Mouse (Mus musculus) lung, postnatal 36 days (tissue): ENCODE data around the gene 1810065E05Rik.

ENCODE experiments used
- DNase-seq: peaks from one replicate; pipeline ENCODE4 v3.0.0; 2022; ENCODE audit warnings: mixed read lengths

The 1810065E05Rik gene

DNA sequence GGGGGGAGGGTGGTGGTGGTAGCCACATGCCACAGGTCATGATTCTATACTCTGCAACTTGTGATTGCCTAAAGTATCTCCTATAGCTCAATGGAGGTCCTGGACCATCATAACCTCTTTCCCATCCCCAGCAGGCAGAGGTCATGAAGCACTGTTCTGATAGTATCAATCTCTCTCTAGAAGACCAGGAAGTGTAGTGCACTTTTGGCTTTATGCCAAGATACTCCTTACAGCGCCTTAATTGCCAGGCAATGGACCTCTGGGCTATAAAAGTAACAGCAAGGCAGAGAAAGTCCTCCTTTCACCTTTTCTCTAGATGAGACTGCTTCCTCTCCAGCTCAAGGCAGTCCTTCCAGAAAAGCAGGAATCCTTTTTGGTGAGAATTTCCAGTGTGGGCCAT, at the start of gene 1810065E05Rik:
1810065E05Rik (plus strand) TSS at position 297 of the 400 bp plus-strand sequence.
- DNase-seq: no peak

DNA sequence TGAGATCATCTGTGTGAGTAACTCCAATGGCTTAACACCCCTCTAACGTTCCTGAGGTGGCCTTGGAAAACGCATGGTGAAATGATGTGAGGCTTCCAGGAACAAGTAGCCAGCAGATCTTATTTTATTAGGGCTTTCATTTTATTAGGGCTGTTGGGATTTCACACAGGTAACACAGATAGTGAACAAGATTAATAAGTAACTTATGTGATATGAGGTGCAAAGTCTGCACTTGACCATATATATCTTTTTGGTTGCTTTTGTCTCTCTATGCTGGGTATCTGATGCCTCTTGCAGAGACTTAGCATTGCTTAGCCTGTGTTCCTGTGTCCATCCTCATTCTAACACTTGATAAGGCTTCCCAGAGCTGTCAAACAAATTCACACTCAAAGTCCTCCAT, 43.6 kb upstream of the 1810065E05Rik start:
- no peak for DNase-seq

DNA sequence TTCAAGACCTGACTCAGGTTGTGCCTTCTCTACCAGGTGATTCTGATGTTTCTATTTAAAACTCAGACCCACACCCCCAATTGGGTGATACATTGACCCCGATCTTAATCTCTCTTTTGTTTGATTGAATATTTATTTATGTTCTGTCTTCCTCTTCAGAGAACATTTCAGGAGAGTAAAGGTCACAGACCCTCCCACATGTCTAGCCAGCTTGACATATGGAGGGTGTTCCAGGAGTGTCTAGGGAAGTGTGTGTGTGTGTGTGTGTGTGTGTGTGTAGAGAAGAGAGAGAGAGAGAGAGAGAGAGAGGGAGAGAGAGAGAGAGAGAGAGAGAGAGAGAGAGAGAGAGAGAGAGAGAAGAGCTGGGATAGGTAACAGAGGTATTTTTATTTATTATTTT, 43.2 kb upstream of the 1810065E05Rik start:
- no peak for DNase-seq

DNA sequence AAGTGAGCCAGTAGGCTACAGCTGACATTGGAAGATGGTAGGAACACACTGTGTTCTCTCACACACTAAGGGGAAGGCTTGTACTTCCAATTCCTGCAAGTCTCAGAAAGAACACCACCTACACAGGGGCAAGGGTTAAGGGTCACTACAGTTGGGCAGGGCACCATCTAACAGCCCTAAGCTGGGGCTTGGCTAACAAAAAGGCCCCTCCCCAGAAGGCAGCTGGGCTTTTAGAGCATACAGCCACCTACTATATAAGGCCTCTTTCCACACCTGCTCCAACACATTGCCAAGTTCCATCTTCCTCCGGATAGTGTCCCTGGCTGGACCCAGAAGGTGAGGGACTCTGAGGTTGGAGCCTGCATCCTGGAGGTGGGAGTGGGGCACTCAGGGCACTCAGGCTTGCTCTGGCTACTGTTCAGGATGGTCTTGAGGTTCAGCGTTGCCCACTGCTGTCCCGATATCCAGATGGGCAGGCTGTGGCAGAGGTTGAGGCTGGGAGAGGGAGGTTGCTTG, 42.1 kb upstream of the 1810065E05Rik start, which contains the start of gene Lypd8:
Lypd8 (plus strand) TSS at position 281 of the 516 bp plus-strand sequence.
- DNase-seq: no peak

DNA sequence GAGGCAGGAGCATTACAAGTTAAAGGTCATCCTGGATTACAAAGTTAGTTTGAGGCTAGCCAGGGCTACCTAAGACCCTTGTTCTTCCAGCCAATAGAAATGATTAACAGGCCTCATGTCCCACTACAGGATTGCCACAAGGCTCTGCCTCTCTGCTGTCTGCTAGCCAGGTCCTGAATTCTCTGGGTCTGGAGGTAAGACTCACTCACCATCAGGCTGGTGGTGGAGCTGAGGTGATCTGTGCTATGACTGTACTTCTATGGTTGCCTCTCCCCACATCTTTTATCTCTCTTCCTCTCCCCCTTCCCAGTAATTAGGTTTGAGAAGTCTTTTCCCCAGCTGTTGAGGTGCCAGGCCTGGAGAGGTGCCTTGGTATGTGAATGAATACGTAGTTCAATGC, 41.4 kb upstream of the 1810065E05Rik start:
- DNase-seq: no peak

DNA sequence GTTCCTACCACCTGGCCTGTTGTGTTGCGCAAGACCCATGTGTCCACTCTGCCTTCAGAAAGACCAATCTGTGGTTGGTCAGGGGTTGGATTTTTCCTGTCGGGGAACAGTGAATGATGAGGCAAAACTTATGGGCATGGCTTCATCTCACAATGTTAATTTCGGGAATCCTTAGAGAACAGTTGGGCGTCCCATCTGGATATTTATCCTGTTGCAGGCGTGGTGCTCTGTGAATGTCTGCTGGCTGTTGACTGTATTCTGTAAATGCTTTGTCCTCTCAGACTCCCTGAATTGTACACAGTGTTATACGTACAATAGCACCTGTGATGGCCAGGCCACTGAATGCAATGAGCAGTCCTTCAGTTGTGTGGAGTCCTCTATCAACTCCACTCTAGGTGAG, 38.4 kb upstream of the 1810065E05Rik start:
- DNase-seq: no peak

DNA sequence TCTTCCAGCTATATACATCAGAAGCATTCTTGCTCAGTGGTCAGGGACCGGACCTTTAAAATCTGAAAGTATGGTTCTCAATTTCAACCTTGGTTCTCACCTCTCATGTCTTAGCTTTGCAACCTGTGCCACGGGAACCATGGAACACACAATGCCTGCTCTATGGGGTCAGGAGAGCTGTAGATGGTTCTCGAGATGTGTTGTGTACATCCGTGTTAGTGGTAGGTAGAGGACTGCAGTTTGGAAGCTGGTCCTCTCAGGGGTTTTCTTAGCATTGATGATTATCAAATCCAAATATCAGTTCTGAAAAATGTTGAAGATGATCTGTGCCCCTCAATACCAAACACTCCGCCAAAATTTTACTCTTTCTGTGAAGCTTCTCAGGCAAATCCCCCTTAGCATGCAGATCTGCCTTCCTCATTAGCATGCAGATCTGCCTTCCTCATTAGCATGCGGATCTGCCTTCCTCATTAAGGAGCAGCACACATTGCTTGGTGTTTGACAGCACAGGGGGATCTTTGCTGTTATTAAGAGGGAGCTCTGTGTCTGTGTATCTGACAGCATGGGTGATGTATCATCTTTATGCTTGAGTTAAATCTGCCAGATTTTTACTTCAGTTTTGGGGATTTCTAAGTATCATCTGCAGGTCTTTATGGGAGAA, 20.8 kb upstream of the 1810065E05Rik start:
- DNase-seq: no peak

DNA sequence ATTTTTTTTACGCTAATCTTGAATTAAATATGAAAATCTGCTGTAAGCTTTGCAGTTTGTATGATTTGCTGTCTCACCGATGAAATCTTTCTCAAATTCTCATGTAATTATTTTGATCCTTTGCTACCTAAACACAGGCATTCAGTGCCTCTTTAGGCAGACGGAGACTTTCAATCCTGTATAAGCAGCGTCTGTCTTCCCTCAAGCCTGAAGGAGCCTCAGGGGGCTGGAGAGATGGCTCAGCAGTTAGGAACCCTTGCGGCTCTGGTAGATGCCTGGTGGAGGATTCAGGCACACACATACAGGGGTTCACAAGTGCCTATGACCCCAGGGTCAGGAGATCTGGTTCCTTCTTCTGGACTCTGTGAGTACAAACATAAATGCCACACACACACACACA, 20.3 kb upstream of the 1810065E05Rik start:
- DNase-seq: no peak

DNA sequence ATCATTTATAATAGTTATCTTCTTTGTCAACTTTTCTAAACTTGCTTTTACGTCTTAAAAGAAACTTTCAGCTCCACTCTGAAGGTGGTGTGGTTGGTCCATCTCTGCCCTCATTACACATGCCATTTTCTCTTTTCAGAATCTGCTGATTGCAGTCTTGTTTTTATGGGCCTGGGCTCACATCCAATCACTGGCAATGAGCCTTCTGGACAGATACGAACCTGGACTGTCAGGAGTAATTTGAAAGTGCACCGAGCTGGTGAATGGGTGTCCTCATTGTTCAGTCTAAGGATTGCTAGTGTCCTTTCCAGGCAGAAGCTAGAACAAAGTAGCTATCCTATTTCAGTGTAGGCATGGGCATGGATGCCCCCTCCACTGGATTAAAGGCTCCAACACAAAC, 12.8 kb upstream of the 1810065E05Rik start:
- DNase-seq: no peak

DNA sequence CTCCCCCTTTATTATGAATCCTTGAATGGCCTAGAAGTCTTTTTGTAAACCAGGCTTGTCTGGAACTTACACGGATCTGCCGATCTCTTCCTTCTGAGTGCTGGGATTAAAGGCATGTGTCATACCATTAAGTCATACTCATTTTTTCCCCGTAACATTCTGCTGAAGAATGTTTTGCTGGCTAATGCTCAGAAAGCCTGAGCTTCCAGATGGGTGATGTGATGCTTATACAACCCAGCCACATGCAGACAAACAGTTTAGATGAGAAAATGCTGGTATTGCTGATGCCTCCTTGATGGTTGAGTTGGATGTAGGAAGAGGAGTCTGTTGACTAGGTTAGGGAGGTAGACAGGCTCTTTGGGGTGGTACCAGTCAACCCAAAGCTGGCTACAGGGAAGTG, 2.6 kb upstream of the 1810065E05Rik start:
- DNase-seq: no peak

DNA sequence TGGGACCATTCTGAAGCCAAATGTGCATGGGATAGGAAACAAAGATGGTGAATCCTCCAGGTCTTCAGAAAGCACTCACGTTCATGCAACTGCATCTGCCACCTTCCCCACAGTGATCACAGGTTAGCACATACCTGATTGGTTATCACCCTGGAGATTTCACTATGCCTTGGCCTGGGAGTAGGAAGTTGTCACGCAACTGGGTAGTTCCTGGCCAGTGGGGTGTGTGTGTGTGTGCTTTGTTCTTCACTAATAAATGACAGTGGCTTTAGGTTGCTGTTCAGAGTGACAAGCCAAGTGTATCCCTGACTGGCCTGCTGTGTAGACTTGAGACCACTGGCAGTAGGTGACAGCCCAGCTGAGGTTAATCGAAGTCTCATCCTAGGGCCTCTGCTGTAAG, 11.3 kb downstream of the 1810065E05Rik start, which contains the start of gene Gm12253:
Gm12253 (plus strand) TSS at position 301 of the 400 bp plus-strand sequence.
- DNase-seq: no peak

DNA sequence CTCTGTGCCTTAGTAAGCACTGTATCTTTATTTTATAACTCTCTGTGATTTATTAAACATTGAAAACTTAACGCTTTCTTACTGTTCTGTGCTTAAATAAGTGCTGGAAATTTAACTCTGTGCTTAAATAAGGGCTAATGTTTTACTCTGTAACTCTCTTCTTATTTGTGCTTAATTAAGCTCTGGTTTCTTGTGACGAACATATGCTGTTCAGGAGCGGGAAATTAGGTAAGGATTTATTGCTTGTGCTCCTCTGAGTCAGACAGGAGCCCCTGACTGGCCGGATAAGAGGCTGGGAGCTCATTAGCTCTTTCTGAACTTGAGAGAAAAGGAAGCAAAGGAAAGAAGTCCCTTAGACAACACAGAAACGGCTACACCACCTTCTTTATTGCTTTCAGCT, 17.0 kb downstream of the 1810065E05Rik start:
- DNase-seq: no peak

DNA sequence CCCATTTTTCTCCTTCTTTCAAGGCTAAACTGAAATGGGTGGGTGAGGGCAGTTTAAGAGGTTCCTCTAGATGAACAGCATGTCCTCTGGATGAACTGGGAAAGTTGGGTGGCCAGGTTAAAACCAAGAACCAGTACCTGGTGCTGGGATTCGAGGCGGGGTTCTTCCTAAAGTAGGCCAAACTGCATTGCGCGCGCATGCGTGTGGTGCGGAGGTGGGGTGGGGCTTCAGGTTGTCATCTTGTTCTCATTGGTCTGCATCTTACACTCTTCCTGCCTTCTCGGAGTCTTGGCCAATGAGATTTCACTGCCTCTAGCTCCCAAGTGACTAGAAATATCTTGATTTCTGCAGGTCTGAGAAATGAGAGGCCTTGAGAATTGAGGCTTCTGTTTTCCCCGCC, 31.8 kb downstream of the 1810065E05Rik start, which contains the start of gene Lypd9:
Lypd9 (minus strand) TSS at position 165 of the 400 bp plus-strand sequence.
- no peak for DNase-seq

DNA sequence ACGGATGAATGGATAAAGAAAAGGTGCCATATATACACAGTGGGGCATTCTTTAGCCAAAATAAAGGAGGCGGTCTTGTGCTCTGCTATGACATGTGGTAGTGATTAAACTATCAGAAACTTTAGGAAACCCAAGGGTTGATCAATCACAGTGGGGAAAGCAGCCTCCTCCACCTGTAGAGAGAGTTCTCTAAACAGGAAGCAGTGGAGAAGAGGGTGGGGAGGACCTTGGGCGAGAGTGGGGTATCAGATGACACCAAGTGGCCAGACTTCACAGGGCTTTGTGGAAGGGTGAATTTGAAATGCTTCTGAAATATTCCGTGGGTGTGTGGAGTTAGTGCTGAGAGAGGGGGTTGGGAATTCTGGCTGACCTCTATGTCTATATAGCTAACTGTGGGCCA, 32.7 kb downstream of the 1810065E05Rik start:
- no peak for DNase-seq

DNA sequence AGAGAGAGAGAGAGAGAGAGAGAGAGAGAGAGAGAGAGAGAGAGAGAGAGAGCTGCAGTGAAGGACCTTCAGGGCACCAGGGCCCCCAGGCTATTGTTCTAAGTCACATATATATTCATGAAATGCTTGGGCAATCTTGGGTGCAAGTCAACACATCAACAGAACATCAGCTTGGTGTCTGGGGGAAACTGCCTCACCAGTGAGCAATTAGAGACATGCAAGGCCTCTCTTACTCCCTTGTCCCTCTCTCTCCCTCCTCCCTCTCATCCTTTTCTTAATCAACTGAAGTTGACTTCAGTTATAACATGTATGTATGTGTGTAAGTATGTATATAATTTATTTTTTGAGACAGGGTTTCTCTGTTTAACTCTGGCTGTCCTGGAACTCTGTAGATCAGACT, 41.3 kb downstream of the 1810065E05Rik start, which contains the start of gene Olfr30:
Olfr30 (minus strand) TSS at position 101 of the 400 bp plus-strand sequence.
- DNase-seq: no peak
